Mouse (Mus musculus): Measurements from ENCODE around the gene Krtap4-13.
"Not testable (repeated sequence)": the region's sequence is repeated elsewhere in the genome, so short reads cannot be mapped to it uniquely, and the experiment has no call there.

Krtap4-13 gene

GRCm38 (mm10) chr11:99809792-99810191 lies at the start of gene Krtap4-13:
Krtap4-13 (minus strand) TSS chr11:99809892.
- DNase-seq: not testable (repeated sequence)

DNA sequence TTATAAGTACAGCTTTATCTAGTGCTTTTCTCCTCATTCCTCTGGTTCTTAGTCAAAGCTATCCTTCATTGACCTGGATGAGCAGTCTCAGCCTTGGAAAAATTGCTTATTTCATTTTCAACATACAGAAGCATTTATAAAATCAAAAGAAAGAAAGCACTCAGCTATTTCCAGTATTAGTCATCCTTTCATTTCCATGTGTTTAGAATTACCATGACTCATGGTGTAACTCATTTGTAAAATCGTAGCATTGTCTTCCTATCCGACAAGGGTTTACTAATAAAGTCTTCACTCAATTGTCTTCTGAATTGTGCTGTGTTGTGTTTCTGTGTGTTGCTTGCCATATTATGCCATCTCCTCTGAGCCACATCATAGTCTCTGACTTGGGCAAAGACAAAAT lies 49.1 kb upstream of the Krtap4-13 start:
- DNase-seq: no peak

- DNase-seq: no peak
Observed at GRCm38 (mm10) chr11:99857617-99858016, 47.9 kb upstream of the Krtap4-13 start, which contains the start of gene Gm11568. Gm11568 (plus strand) TSS chr11:99857917.

GRCm38 (mm10) chr11:99854121-99854520 lies 44.4 kb upstream of the Krtap4-13 start:
- DNase-seq: no peak

- DNase-seq: no peak
Observed at GRCm38 (mm10) chr11:99851508-99851907, 41.8 kb upstream of the Krtap4-13 start, which contains the start of gene Krtap4-16. Krtap4-16 (minus strand) TSS chr11:99851608.

- DNase-seq: no peak
Observed at GRCm38 (mm10) chr11:99846746-99847145, 37.1 kb upstream of the Krtap4-13 start.

DNA sequence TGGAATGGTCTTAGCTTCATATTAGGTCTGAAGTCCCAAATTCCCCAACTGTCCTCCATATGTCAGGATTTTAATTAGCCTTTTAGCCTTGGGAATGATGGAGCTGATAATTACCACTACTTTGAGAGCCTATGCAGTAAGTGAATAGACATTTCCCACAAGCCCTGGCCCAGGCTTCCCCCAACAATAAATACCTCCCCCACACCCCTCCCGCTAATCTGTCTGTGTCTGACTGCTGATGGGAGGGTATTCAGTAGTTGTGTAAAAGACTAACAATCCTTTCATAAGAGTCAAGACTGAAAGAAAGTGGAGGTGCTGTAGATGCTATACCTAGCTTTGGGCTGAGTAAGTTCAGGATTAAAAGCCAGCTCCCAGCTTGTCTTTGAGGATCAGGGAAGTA lies 32.5 kb upstream of the Krtap4-13 start:
- no peak for DNase-seq

DNA sequence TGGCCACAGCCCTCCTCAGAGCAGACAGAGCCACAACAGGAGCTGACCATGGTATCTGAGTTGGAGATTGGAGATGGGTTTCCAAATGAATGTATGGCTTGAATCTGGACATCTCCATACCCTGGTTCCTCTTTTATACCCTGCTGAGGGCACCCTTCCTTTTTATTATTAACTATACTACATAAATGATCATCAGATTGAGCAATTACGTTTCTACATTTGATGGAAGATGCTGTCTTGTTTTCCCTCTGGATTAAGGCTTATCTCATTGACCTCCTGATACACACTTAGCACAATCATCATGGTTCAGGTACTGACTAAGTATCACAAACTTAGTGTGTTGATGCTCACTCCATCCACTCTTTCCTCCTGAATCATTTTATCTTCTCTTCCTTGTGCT lies 28.3 kb upstream of the Krtap4-13 start, which contains the start of gene 2300003K06Rik:
Gene 2300003K06Rik, minus strand, starts transcription at position 101 of the 400 bp plus-strand sequence.
- no peak for DNase-seq

GRCm38 (mm10) chr11:99815566-99815965 lies 5.9 kb upstream of the Krtap4-13 start, which contains the start of gene Gm11564:
Gm11564 (minus strand) TSS chr11:99815666.
- DNase-seq: not testable (repeated sequence)

DNA sequence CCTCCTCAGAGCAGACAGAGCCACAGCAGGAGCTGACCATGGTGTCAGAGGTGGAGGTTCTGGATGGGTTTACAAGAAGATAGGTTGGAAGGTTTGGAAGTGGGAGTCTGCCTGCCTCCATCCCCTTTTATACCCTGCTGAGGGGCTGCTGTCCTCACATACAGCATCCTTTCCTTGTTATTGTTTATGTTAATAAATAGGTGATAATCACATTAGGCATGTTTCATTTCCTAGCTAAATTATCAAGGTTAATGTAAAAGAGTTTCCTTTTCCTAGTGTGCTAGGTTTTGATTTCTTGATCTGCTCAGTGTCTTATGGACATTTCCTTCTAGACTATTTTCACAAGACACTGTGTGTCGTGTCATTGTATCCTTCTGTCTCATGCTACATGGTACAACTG lies 5.3 kb downstream of the Krtap4-13 start, which contains the start of gene Gm11554:
Gene Gm11554, minus strand, starts transcription at position 101 of the 400 bp plus-strand sequence.
- not testable (repeated sequence) for DNase-seq

DNA sequence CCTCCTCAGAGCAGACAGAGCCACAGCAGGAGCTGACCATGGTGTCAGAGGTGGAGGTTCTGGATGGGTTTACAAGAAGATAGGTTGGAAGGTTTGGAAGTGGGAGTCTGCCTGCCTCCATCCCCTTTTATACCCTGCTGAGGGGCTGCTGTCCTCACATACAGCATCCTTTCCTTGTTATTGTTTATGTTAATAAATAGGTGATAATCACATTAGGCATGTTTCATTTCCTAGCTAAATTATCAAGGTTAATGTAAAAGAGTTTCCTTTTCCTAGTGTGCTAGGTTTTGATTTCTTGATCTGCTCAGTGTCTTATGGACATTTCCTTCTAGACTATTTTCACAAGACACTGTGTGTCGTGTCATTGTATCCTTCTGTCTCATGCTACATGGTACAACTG lies 10.9 kb downstream of the Krtap4-13 start, which contains the start of gene Gm11569:
Gene Gm11569, minus strand, starts transcription at position 101 of the 400 bp plus-strand sequence.
- DNase-seq: not testable (repeated sequence)

DNA sequence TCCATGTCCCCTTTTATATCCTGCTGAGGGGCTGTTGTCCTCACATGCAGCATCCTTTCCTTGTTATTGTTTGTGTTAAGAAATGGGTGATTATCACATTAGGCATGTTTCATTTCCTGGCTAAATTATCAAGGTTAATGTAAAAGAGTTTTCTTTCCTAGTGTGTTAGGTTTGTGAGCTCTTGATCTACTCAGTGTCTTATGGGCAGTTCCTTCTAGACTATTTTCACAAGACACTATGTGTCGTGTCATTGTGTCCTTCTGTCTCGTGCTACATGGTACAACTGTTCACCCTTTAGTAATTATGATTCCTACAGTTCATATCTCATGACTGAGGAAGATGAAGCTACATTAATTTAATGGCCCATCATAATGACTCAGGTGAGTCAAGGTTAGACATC lies 16.3 kb downstream of the Krtap4-13 start, which contains the start of gene Gm11596:
Gene Gm11596, minus strand, starts transcription at position 101 of the 400 bp plus-strand sequence.
- no peak for DNase-seq

DNA sequence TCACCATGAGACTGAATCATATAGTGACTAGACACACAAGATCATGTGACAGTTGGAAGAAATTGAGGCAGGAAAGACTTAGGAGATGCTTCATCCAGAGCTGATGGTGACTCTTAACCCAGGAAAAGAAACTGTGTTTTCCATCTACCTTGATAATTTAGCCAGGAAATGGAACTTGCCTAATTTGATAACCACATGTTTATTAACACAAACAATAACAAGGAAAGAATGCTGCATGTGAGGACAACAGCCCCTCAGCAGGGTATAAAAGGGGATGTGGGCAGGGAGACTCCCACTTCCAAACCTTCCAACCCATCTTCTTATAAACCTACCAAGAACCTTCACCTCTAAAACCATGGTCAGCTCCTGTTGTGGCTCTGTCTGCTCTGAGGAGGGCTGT lies 24.8 kb downstream of the Krtap4-13 start, which contains the start of gene Krtap4-9:
Gene Krtap4-9, plus strand, starts transcription at position 301 of the 400 bp plus-strand sequence.
- not testable (repeated sequence) for DNase-seq

- no peak for DNase-seq
Observed at GRCm38 (mm10) chr11:99780604-99781003, 29.1 kb downstream of the Krtap4-13 start, which contains the start of gene Krtap4-8. Krtap4-8 (minus strand) TSS chr11:99780704.

GRCm38 (mm10) chr11:99778401-99778800 lies 31.3 kb downstream of the Krtap4-13 start:
- no peak for DNase-seq

- not testable (repeated sequence) for DNase-seq
Observed at GRCm38 (mm10) chr11:99772813-99773212, 36.9 kb downstream of the Krtap4-13 start, which contains the start of gene Gm11595. Gm11595 (minus strand) TSS chr11:99772913.

DNA sequence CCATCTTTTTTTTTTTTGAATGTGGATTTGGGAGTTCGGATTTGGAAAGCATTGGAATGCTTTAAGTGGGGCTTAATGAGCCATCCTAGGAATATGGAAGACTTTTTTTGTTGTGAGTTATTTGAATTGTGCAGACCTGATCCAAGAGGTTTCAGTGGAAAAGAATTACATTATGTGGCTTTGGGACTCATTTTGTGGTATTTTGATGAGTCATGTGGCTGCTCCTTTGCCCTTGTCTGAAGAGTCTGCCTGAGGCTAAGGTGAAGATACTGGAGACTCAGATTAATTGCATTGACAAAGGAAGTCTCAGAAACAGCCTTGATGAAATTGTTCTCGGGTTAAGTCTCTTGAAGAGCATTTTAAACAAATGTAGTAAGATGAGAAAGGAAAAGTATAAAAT lies 41.3 kb downstream of the Krtap4-13 start:
- DNase-seq: no peak
